Mouse (Mus musculus) right cerebral cortex, postnatal 25 days (tissue): ENCODE results near the gene Hint3.

Source experiments
- DNase-seq: peaks from one replicate; pipeline ENCODE4 v3.0.0; 2022

Gene Hint3

DNA sequence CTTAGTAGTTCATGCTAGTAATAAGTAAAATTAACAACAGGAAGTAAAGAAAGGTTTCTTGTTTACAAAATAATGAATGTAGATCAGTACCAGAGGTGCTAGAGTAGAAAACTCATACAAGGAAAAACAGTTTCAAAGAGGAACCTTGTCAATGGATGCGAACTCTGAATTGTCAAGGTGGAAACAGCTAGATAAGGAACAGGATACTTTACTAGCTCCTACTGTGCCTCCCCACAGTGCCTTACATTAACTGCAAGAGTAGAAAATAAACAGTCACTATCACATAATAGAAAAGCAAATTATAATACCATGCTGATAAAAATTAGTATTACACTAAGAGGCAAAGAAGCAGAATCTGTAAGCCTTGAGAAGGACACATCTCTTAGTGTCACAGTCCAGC is 43.7 kb downstream of the Hint3 start:
- DNase-seq: no peak

DNA sequence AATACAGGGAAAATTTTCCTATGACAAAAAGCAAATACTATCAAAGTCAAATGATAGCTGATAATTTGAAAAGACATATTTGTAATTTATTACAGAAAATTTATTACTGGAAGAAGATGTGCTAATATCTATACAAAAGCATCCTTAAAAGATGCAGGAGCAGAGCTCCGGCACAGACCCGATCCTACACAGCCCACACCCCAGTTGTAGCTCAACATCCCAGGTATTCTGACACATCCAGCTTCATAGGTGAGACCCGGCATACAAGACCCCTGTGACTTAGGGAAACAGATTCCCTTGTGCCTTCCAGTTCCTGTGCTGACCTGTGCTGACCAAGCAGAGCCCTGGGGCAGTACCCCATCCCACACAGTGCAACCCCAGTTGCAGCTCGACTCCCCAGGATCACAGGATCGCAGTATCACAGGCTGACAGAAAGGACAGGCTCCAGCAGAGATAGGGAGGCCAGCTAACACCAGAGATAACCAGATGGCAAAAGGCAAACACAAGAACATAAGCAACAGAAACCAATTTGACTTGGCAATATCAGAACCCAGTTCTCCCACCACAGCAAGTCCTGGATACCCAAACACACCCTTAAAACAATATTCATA is 51.7 kb downstream of the Hint3 start:
- DNase-seq: no peak

DNA sequence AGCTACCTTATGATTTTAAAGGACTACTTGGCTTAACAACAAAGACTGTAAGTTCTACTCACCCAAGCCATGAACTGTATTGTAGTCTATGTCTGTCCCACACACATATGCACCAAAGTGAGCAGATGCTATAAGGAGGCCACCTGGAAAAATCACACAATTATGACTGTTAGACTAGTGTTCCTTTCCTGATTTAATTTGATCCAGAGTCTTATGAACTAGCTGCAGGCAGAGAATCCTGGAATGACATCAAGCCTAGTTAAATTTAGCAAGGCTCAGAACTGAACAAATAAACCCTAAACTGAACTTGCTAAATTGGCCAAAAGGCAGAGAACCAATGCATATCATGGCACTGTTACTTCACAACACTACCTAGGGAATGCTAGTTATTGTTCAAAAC is 63.1 kb downstream of the Hint3 start:
- DNase-seq: no peak

DNA sequence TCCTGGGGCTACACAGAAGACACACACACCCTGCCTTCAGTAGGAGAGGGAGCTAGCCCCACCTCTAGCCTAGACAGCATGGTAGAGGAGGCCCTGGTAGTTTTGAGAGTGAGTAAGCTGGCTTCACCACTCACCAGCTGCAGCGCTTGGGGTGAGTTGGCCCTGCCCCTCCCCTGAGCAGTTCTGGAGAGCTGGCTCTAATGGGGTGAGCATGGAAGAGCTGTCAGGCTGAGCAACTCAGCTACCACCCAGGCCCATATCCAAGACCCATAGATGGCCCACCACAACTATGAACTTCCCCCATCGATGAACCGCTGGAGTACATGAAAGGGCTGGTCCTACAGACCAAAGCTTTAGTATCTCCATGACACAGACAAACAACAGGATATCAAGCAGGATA is 64.8 kb downstream of the Hint3 start:
- DNase-seq: no peak
